Mouse (Mus musculus) cerebellum, adult 2 months (tissue): Measurements from ENCODE around the gene Ubl7. TPM values are rescaled to one million over a fixed set of nuclear protein-coding genes. Genes with fewer than 3 reads are reported as not detected.

Experiments used
- DNase-seq, 2 experiments: peaks; one replicate each; pipeline ENCODE4 v3.0.0; 2021
- H3K27ac ChIP-seq: fragments of 200-500 bp; 2 replicates; pipeline ENCODE4 v1.5.1; 2012; ENCODE audit warnings: low read length, control low read depth, inconsistent platforms; ENCODE audit not compliant: insufficient read depth
- H3K27me3 ChIP-seq: fragments of 200-500 bp; 2 replicates; pipeline ENCODE4 v1.6.1; 2012; ENCODE audit warnings: inconsistent platforms, mild to moderate bottlenecking, low read length, moderate library complexity; ENCODE audit not compliant: control insufficient read depth, insufficient read depth
- H3K4me1 ChIP-seq: fragments of 200-500 bp; 2 replicates; pipeline ENCODE4 v1.6.1; 2011; ENCODE audit warnings: low read length; ENCODE audit not compliant: control insufficient read depth, insufficient read depth
- H3K4me3 ChIP-seq: fragments of 200-500 bp; replicated peaks from 2 replicates; pipeline ENCODE3; 2011; ENCODE audit warnings: mild to moderate bottlenecking, low read depth, low read length, control low read depth; ENCODE audit not compliant: insufficient read depth
- CTCF ChIP-seq: fragments of 200-500 bp; IDR thresholded peaks from 2 replicates; pipeline ENCODE4 v1.5.1; 2011; ENCODE audit warnings: low read depth, mild to moderate bottlenecking, control low read depth, low read length, moderate library complexity, borderline replicate concordance; ENCODE audit not compliant: insufficient read depth
- POLR2A ChIP-seq: fragments of 200-500 bp; IDR thresholded peaks from 2 replicates; pipeline ENCODE4 v1.6.1; 2011; ENCODE audit warnings: low read length, control low read depth, borderline replicate concordance; ENCODE audit not compliant: insufficient read depth
- WGBS: fragments of 180-500 bp; shearing (Covaris S2); methylation state at CpG from one replicate; pipeline ENCODE4 v1.1.7; 2018; 5-methylcytosine and 5-hydroxymethylcytosine counted together
- polyA plus RNA-seq: library from polyadenylated mRNA; depleted of rRNA; stranded (reverse); fragments of >200 nt; gene quantifications from 2 replicates; pipeline ENCODE4 v1.2.3, GENCODE M21; 2012; rRNA removed

The Ubl7 gene
- polyA plus RNA-seq, 1 experiment = 133 TPM

DNA sequence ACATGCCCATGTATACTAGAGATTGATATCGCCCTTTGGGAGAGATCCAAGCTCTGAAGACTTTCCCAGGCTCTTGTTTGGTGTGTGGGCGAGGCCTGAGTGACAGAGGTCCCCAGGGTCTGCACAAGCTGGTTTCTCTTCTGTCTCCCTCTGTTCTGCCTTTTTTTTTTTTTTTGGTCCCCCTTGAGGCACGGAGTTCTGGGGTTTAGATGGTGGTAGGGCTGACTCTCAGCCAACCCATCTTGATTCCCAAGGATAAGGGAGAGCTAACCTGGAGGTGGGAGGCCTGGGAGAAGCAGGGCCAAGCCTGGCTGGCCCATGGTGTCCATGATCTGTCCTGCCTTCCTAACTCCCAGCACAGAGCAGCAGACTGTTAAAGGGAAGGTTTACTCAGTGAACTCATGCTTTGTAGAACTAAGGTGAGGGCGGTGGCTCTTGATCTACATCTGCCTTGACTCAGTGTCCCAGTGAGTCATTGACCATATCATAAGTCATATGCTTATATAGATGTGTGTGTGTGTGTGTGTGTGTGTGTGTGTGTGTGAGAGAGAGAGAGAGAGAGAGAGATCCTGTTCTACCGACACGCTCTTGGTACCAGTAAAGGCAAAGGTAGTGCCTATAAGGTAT is 62.8 kb downstream of the Ubl7 start:
- WGBS = 90% methylated on average over 6 of the region's 6 CpGs
- peaks cover 3% of the 10 kb centered on the region for H3K4me1 ChIP-seq
- no peaks in the 10 kb centered on the region for H3K27me3 ChIP-seq
- no peak overlapping the region for H3K27ac ChIP-seq
- TF ChIP-seq POLR2A = no peak
- TF ChIP-seq CTCF = no peak
- no peak for DNase-seq
- H3K4me3 ChIP-seq = no peak overlapping the region

DNA sequence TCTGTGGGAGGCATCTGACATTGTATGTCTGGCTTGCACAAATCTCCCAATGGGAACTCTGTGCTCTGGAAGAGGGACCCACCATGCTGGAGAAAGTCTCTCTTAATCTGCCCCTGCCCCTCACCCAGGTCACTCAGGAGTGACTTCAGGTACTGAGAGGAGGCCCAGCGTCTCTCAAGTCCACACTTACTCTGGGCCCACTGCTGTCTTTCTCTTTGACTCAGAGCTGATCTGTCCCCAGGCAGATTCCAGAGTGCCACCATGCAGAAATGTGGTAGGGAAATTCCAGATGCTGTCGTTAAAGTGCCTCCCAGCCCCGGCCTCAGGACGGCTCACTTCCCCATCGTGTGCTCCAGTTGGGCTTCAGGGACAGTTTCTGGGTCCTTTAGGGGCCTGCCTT is 63.4 kb downstream of the Ubl7 start:
- TF ChIP-seq POLR2A = no peak
- TF ChIP-seq CTCF = no peak
- H3K27me3 ChIP-seq = no peaks in the 10 kb centered on the region
- 91% methylated on average over 5 of the region's 5 CpGs for WGBS
- H3K4me3 ChIP-seq = no peak overlapping the region
- no peaks in the 10 kb centered on the region for H3K4me1 ChIP-seq
- DNase-seq = no peak
- no peak overlapping the region for H3K27ac ChIP-seq

DNA sequence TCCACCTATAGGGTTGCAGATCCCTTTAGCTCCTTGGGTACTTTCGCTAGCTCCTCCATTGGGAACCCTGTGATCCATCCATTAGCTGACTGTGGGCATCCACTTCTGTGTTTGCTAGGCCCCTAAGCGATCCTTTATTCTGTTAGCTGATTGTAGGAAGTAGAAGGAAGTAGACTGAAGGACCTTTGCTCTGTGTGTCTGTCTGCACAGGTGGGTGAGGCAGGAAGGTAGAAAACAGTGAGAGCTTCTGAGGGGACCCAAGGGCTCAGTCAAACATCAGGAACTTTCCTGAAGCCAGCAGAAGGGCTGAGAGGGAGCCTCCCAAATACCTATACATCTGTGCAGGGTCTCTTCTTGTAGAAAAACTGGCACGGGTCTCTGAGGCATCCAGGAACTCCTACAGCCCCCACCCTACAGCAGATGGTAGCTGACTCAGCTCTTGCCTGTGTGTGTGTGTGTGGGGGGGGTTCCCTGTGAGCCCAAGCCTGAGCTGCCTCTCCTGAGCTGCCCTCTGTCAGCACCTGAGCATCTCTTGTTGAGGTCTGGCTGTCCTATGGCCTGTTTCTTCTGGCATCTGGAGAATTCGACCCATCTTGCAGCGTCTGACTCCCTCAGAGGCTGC is 64.5 kb downstream of the Ubl7 start:
- WGBS = 71% methylated on average over 5 of the region's 5 CpGs
- no peak for TF ChIP-seq POLR2A
- TF ChIP-seq CTCF = no peak
- no peak overlapping the region for H3K27ac ChIP-seq
- no peaks in the 10 kb centered on the region for H3K4me1 ChIP-seq
- no peak overlapping the region for H3K4me3 ChIP-seq
- H3K27me3 ChIP-seq = no peaks in the 10 kb centered on the region
- DNase-seq = no peak

DNA sequence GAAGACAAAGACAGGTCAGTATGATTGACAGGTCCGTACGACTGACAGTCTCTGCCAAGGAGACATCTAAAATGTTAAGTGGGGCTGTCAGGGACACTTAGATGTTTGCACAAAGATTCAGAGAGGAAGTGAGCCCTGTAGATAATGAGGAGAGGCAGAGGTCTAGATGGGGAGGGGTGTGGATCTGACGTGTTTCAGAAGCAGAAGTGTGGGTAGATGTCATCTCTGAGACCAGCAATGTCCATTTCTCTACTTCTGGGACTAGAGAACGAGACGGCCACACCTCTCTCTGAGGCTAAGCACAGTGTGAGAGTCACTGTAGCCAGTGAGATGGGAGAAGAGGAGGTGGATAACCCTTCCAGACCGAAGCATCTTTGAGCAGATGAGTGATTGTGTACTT is 67.2 kb downstream of the Ubl7 start:
- Histone ChIP-seq H3K27me3 (no peaks in the 10 kb centered on the region), H3K4me3 (no peak overlapping the region), H3K4me1 (no peaks in the 10 kb centered on the region), H3K27ac (no peak overlapping the region)
- DNase-seq = no peak
- no peak for TF ChIP-seq CTCF
- TF ChIP-seq POLR2A = no peak
- 88% methylated on average over 6 of the region's 6 CpGs for WGBS

DNA sequence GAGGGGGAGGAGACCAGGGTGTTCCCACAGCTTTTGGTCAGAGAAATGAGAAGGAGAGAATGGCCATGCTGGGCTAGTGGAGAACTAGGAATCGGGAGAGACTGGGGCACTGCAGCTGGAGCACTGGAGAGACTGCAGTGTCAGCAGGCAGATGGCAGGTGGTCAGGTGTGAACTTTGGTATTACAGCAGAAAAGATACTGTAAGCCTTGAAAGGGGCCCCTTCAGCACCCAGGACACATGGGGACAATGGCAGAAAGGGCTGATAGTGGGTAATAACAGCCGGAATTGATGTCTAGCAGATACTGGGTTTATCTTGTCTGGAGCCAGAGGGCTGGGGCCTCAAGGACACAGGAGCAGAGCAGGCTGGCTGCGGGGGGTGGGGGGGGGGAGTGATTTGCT is 68.1 kb downstream of the Ubl7 start:
- H3K27me3 ChIP-seq = no peaks in the 10 kb centered on the region
- no peak for TF ChIP-seq CTCF
- no peak for TF ChIP-seq POLR2A
- no peak overlapping the region for H3K4me3 ChIP-seq
- DNase-seq = no peak
- no peak overlapping the region for H3K27ac ChIP-seq
- no peaks in the 10 kb centered on the region for H3K4me1 ChIP-seq
- 79% methylated on average over 3 of the region's 3 CpGs for WGBS

Other genes starting within 250 kb of the Ubl7 start
- not detected in 2 replicates for gene Cyp1a2, start 227.3 kb upstream of the Ubl7 start, polyA plus RNA-seq
- 0.10 and 0.11 TPM in 2 replicates for gene Cyp1a1, start 223.1 kb upstream of the Ubl7 start, polyA plus RNA-seq
- 16.1 TPM in 2 replicates for gene Edc3, start 202.4 kb upstream of the Ubl7 start, polyA plus RNA-seq
- gene Clk3, start 145.1 kb upstream of the Ubl7 start, polyA plus RNA-seq = 144 TPM in 2 replicates
- gene Arid3b, start 74.2 kb upstream of the Ubl7 start, polyA plus RNA-seq = 5.8 and 6.4 TPM in 2 replicates
- 177 and 189 TPM in 2 replicates for gene Sema7a, start 29.1 kb downstream of the Ubl7 start, polyA plus RNA-seq
- 3.6 and 3.7 TPM in 2 replicates for gene Cyp11a1, start 95.4 kb downstream of the Ubl7 start, polyA plus RNA-seq
- gene Stra6, start 152.8 kb downstream of the Ubl7 start, polyA plus RNA-seq = 2.8 and 3.9 TPM in 2 replicates
- 0.59 and 1.1 TPM in 2 replicates for gene Ccdc33, start 207.8 kb downstream of the Ubl7 start, polyA plus RNA-seq